9 mouse cellular contexts compared by ENCODE assay signal in genomic region chr8:86623551-86623910, GRCm38 (mm10). TPM values are rescaled to one million over a fixed set of nuclear protein-coding genes. Genes with fewer than 3 reads are reported as not detected.
A peak's percentile ranks its signal among the peaks of the same experiment; 100 is the strongest.
DNase-seq lines count a peak whose midpoint lies in the region; ATAC-seq and TF ChIP-seq lines count a peak whose summit lies in the region.
"Had no signal": no experiment of that assay in that cellular context is flagged by ENCODE, and none has a peak within 500 bp of the region (broad histone marks: within the 10 kb centered on the region; RNA-seq: fewer than 3 reads in every experiment).

No protein-coding gene starts in this region.

- peak overlapping the region; percentile 84 for H3K4me2 ChIP-seq in embryonic facial prominence, embryonic 13.5 days
- peak overlapping the region; percentile 60 for H3K4me2 ChIP-seq in intestine, embryonic 16.5 days (ENCODE audit: low read depth, low read length)
- peak overlapping the region; percentile 83 for H3K4me2 ChIP-seq in neural tube, embryonic 13.5 days

- peaks cover 7% of the 10 kb centered on the region for H3K4me1 ChIP-seq in embryonic facial prominence, embryonic 13.5 days
- H3K4me1 ChIP-seq in intestine, embryonic 16.5 days (ENCODE audit: control insufficient read depth, insufficient read depth, low read length) = peaks cover 10% of the 10 kb centered on the region
- peaks cover 23% of the 10 kb centered on the region for H3K4me1 ChIP-seq in neural tube, embryonic 13.5 days (replicated peaks)

- TF ChIP-seq CTCF in left cerebral cortex, adult 2 months (IDR thresholded peaks at IDR 0.05) = no peak

- intact Hi-C loops in left cerebral cortex, adult 2 months (cut with DNase I) = loop anchor here (1.0 kb wide), 1 partner anchor 261 kb away; no protein-coding TSS in a partner anchor
- intact Hi-C loops in left cerebral cortex, postnatal 25 days (cut with DNase I) = loop anchor here (10.0 kb wide), 1 partner anchor 261 kb away; the partner anchor contains the start of gene N4bp1

- H3K27me3 ChIP-seq in embryonic facial prominence, embryonic 13.5 days = no peaks in the 10 kb centered on the region
- H3K27me3 ChIP-seq in intestine, embryonic 16.5 days (replicated peaks; ENCODE audit: control insufficient read depth, insufficient read depth, low read length) = no peaks in the 10 kb centered on the region
- H3K27me3 ChIP-seq in neural tube, embryonic 13.5 days = no peaks in the 10 kb centered on the region

- peak overlapping the region; percentile 90 for H3K4me3 ChIP-seq in left cerebral cortex, adult 2 months
- peak overlapping the region; percentile 85 for H3K4me3 ChIP-seq in embryonic facial prominence, embryonic 13.5 days
- peak overlapping the region; percentile 94 for H3K4me3 ChIP-seq in intestine, embryonic 16.5 days (ENCODE audit: low read length)
- peak overlapping the region; percentile 94 for H3K4me3 ChIP-seq in neural tube, embryonic 13.5 days

- H3K27ac ChIP-seq in left cerebral cortex, adult 2 months = peak overlapping the region; percentile 92
- H3K27ac ChIP-seq in embryonic facial prominence, embryonic 13.5 days = peak overlapping the region; percentile 78
- H3K27ac ChIP-seq in intestine, embryonic 16.5 days (ENCODE audit: low read length) = no peak overlapping the region
- peak overlapping the region; percentile 91 for H3K27ac ChIP-seq in neural tube, embryonic 13.5 days (replicated peaks)

- H3K9me3 ChIP-seq in embryonic facial prominence, embryonic 13.5 days = no peaks in the 10 kb centered on the region
- no peaks in the 10 kb centered on the region for H3K9me3 ChIP-seq in intestine, embryonic 16.5 days (ENCODE audit: control insufficient read depth, low read length)
- H3K9me3 ChIP-seq in neural tube, embryonic 13.5 days = no peaks in the 10 kb centered on the region

- peak overlapping the region; percentile 86 for H3K9ac ChIP-seq in embryonic facial prominence, embryonic 13.5 days
- peak overlapping the region; percentile 67 for H3K9ac ChIP-seq in intestine, embryonic 16.5 days (ENCODE audit: low read depth, low read length)
- peak overlapping the region; percentile 89 for H3K9ac ChIP-seq in neural tube, embryonic 13.5 days

- no peaks in the 10 kb centered on the region for H3K36me3 ChIP-seq in embryonic facial prominence, embryonic 13.5 days
- no peaks in the 10 kb centered on the region for H3K36me3 ChIP-seq in intestine, embryonic 16.5 days (ENCODE audit: control insufficient read depth, insufficient read depth, low read length)
- no peaks in the 10 kb centered on the region for H3K36me3 ChIP-seq in neural tube, embryonic 13.5 days

- DNase-seq in left cerebral cortex, adult 2 months (ENCODE audit: extremely low spot score in 1 of 2, low spot score in 2 of 2) = no peak
- no peak for DNase-seq in left cerebral cortex, postnatal 25 days (ENCODE audit: low spot score in 2 of 2)
- no peak for DNase-seq in spleen, postnatal 4 days (ENCODE audit: low spot score in 2 of 2)
- no peak for DNase-seq in layer of hippocampus, adult 18-20 months (ENCODE audit: low spot score in 2 of 2)
- no peak for DNase-seq in cerebellum, postnatal 14 days

- WGBS in embryonic facial prominence, embryonic 13.5 days = under 1% methylated on average over 9 of the region's 14 CpGs
- whole genome bisulfite sequencing in intestine, embryonic 16.5 days = 2% methylated on average over 14 of the region's 14 CpGs
- 1% methylated on average over 14 of the region's 14 CpGs for WGBS in neural tube, embryonic 13.5 days

- ATAC-seq in embryonic facial prominence, embryonic 13.5 days (ENCODE audit: insufficient number of reproducible peaks, insufficient read depth, low FRiP score, low TSS enrichment, low read depth) = no peak
- ATAC-seq in intestine, embryonic 16.5 days = peak; percentile 76
- no peak for ATAC-seq in neural tube, embryonic 13.5 days (ENCODE audit: low read depth)

RNA-seq across cellular contexts. Expression of gene Lonp2, which starts 0.3 kb away (rescaled TPM):
- total RNA-seq in left cerebral cortex, adult 2 months (2021) = 10 to 100 TPM; 68.3 to 70.9 TPM
- total RNA-seq in left cerebral cortex, postnatal 25 days (2021) = 10 to 100 TPM; 57.6 to 63.9 TPM
- 50.6 and 59.2 TPM in 2 replicates for polyA plus RNA-seq in embryonic facial prominence, embryonic 13.5 days (2015; fragmentation: Nextera tagmentation; extraction: Ambion mirVana)
- polyA plus RNA-seq in intestine, embryonic 16.5 days (2015; fragmentation: Nextera tagmentation; extraction: Ambion mirVana) = 72.5 and 78.0 TPM in 2 replicates
- 100 and 103 TPM in 2 replicates for polyA plus RNA-seq in neural tube, embryonic 13.5 days (2015; fragmentation: Nextera tagmentation; extraction: Ambion mirVana)
- 10 to 100 TPM; 83.7 to 86.7 TPM for total RNA-seq in layer of hippocampus, adult 18-20 months (2021)

RNA-seq across cellular contexts. Expression of gene Abcc12, which starts 43.0 kb away (rescaled TPM):
- total RNA-seq in left cerebral cortex, adult 2 months (2021) = under 1 TPM; 0.23 to 0.42 TPM
- total RNA-seq in left cerebral cortex, postnatal 25 days (2021) = under 1 TPM; 0.23 to 0.46 TPM
- 0.10 and 0.19 TPM in 2 replicates for polyA plus RNA-seq in embryonic facial prominence, embryonic 13.5 days (2015; fragmentation: Nextera tagmentation; extraction: Ambion mirVana)
- 0.06 and 0.09 TPM in 2 replicates for polyA plus RNA-seq in intestine, embryonic 16.5 days (2015; fragmentation: Nextera tagmentation; extraction: Ambion mirVana)
- 0.11 and 0.12 TPM in 2 replicates for polyA plus RNA-seq in neural tube, embryonic 13.5 days (2015; fragmentation: Nextera tagmentation; extraction: Ambion mirVana)
- total RNA-seq in layer of hippocampus, adult 18-20 months (2021) = under 1 TPM; 0.25 to 0.45 TPM
- total RNA-seq: adrenal gland, adult 2 months had no signal
